Mouse (Mus musculus) E14TG2a.4 (cell line): ENCODE data around the gene Sulf2.

ENCODE experiments used
- CTCF ChIP-seq: conservative IDR thresholded peaks from 2 replicates; pipeline ENCODE4 v1.5.1; 2014; ENCODE audit warnings: low read length
- NANOG ChIP-seq: IDR thresholded peaks from 2 replicates; pipeline ENCODE4 v1.6.1; 2014; ENCODE audit warnings: borderline replicate concordance, low read length, mixed read lengths

GRCm38 (mm10) chr2:166119992-166120391 is 35.5 kb downstream of the Sulf2 start:
- TF ChIP-seq CTCF: no peak
- no peak for TF ChIP-seq NANOG
